Mouse (Mus musculus) intestine, embryonic 14.5 days (tissue): ENCODE data around the gene Zfp423. TPM values are rescaled to one million over a fixed set of nuclear protein-coding genes. Genes with fewer than 3 reads are reported as not detected.

Experiments used
- ATAC-seq: fragments of 200-750 bp; cut with Nextera tagmentation; replicated peaks from 2 replicates; pipeline ENCODE4 v1.8.0; 2017; ENCODE audit warnings: low read depth, moderate number of reproducible peaks, moderate TSS enrichment, moderate library complexity; ENCODE audit not compliant: low FRiP score, low TSS enrichment
- DNase-seq: peaks from one replicate; pipeline ENCODE4 v3.0.0-alpha.2; 2018; ENCODE audit warnings: low spot score
- H3K27ac ChIP-seq: fragments of 300-500 bp; sonication (generic); 2 replicates; pipeline ENCODE4 v1.5.1; 2014; ENCODE audit warnings: low read depth, mild to moderate bottlenecking, control low read depth
- H3K27me3 ChIP-seq: fragments of 300-500 bp; sonication (generic); replicated peaks from 2 replicates; pipeline ENCODE4 v1.6.1; 2014; ENCODE audit warnings: low read length, control low read depth; ENCODE audit not compliant: control insufficient read depth, insufficient read depth
- H3K36me3 ChIP-seq: fragments of 300-500 bp; sonication (generic); 2 replicates; pipeline ENCODE4 v1.6.1; 2014; ENCODE audit warnings: low read length, control low read depth; ENCODE audit not compliant: control insufficient read depth, insufficient read depth
- H3K4me1 ChIP-seq: fragments of 300-500 bp; sonication (generic); replicated peaks from 2 replicates; pipeline ENCODE4 v1.6.1; 2014; ENCODE audit warnings: low read length, control low read depth, mixed read lengths; ENCODE audit not compliant: control insufficient read depth, insufficient read depth
- H3K4me2 ChIP-seq: fragments of 300-500 bp; sonication (generic); 2 replicates; pipeline ENCODE4 v1.6.1; 2014; ENCODE audit warnings: low read length
- H3K4me3 ChIP-seq: fragments of 300-500 bp; sonication (generic); 2 replicates; pipeline ENCODE4 v1.5.1; 2014; ENCODE audit warnings: low read depth, low read length, control low read depth, mixed read lengths
- H3K9ac ChIP-seq: fragments of 300-500 bp; sonication (generic); 2 replicates; pipeline ENCODE4 v1.6.1; 2014; ENCODE audit warnings: mild to moderate bottlenecking, low read length
- H3K9me3 ChIP-seq: fragments of 300-500 bp; sonication (generic); 2 replicates; pipeline ENCODE4 v1.6.1; 2016; ENCODE audit warnings: low read length, control low read depth; ENCODE audit not compliant: control insufficient read depth
- WGBS: fragments of 180-500 bp; shearing (Covaris S2); extraction: QIAGEN DNeasy Blood & Tissue Kit; methylation state at CpG from one replicate; pipeline ENCODE4 v1.1.7; 2014; 5-methylcytosine and 5-hydroxymethylcytosine counted together
- polyA plus RNA-seq: library from polyadenylated mRNA; unstranded; fragments of >200 nt; fragmentation: Nextera tagmentation; extraction: Ambion mirVana; gene quantifications from 2 replicates; pipeline ENCODE4 v1.2.1, GENCODE M21; 2014

Gene Zfp423
- polyA plus RNA-seq, 1 experiment from 2014 or later, result 10.5 TPM

DNA sequence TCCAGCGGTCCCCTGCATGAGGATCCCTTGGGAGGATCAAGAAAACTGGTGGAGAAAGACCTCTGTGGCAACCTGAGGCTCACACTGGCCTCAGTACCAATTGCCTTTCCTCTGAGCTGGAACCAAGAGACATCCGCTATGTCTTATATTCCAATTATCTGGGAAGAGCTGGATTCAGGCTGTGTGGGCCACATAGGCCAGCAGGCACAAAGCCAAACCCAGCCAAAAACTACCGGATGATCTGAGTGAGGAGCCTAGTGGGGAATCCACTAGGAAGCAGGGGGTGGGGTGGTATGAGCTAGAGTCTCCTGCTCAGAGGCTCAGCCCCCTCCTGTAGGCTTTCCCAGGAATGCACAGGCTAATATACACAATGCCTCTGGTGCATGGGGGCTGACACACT is 273.4 kb downstream of the Zfp423 start:
- H3K4me3 ChIP-seq, result no peak overlapping the region
- DNase-seq, result no peak
- no peak overlapping the region for H3K9ac ChIP-seq
- H3K4me2 ChIP-seq, result no peak overlapping the region
- no peaks in the 10 kb centered on the region for H3K27me3 ChIP-seq
- H3K27ac ChIP-seq, result no peak overlapping the region
- no peak for ATAC-seq
- no peaks in the 10 kb centered on the region for H3K9me3 ChIP-seq
- no peaks in the 10 kb centered on the region for H3K36me3 ChIP-seq
- WGBS, result 77% methylated on average over 3 of the region's 3 CpGs
- H3K4me1 ChIP-seq, result peaks cover 15% of the 10 kb centered on the region

GRCm38 (mm10) chr8:87685392-87685791 is 274.0 kb downstream of the Zfp423 start:
- no peaks in the 10 kb centered on the region for H3K9me3 ChIP-seq
- no peak for DNase-seq
- H3K4me1 ChIP-seq, result peaks cover 8% of the 10 kb centered on the region; the same call in 1 of the 2 replicates
- WGBS, result 83% methylated on average over 8 of the region's 8 CpGs
- no peak for ATAC-seq
- no peak overlapping the region for H3K27ac ChIP-seq
- H3K4me3 ChIP-seq, result no peak overlapping the region
- no peaks in the 10 kb centered on the region for H3K27me3 ChIP-seq
- H3K36me3 ChIP-seq, result no peaks in the 10 kb centered on the region
- no peak overlapping the region for H3K9ac ChIP-seq
- H3K4me2 ChIP-seq, result no peak overlapping the region

GRCm38 (mm10) chr8:87682066-87682465 is 277.3 kb downstream of the Zfp423 start:
- no peak for ATAC-seq
- no peak overlapping the region for H3K27ac ChIP-seq
- H3K27me3 ChIP-seq, result no peaks in the 10 kb centered on the region
- DNase-seq, result no peak
- H3K4me1 ChIP-seq, result no peaks in the 10 kb centered on the region
- H3K4me3 ChIP-seq, result no peak overlapping the region
- H3K36me3 ChIP-seq, result 0 out of 2 replicates have a peak, but pooled peaks cover 5% of the 10 kb centered on the region
- H3K9ac ChIP-seq, result no peak overlapping the region
- no peak overlapping the region for H3K4me2 ChIP-seq
- WGBS, result 83% methylated on average over 3 of the region's 3 CpGs
- no peaks in the 10 kb centered on the region for H3K9me3 ChIP-seq

DNA sequence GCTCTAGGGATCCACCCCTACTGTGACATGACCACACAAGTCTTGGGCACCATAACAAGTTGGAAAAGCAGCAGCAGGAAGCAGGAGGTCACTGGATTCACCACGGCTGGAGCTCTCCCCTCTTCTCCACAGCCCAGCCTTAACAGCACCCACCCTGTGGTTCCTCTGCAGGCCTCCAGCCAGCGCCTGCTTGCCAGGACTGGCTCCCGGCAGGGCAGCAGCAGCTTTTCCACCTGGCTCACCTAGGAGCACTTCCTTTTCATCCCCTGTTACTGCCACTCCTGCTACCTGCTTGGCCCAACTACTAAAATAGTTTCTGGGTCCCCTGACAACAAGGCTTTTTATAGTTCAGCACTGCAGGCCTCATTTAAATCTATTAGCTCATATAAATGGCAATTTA is 279.4 kb downstream of the Zfp423 start:
- Histone ChIP-seq H3K9me3 (no peaks in the 10 kb centered on the region), H3K27ac (no peak overlapping the region), H3K4me3 (no peak overlapping the region), H3K4me2 (no peak overlapping the region), H3K36me3 (0 out of 2 replicates have a peak, but pooled peaks cover 5% of the 10 kb centered on the region), H3K27me3 (no peaks in the 10 kb centered on the region), H3K9ac (no peak overlapping the region), H3K4me1 (no peaks in the 10 kb centered on the region)
- no peak for DNase-seq
- WGBS, result 67% methylated on average over 3 of the region's 3 CpGs
- no peak for ATAC-seq

GRCm38 (mm10) chr8:87679431-87680003 is 279.9 kb downstream of the Zfp423 start:
- ATAC-seq (no peak), DNase-seq (no peak)
- Histone ChIP-seq H3K4me3 (no peak overlapping the region), H3K9ac (no peak overlapping the region), H3K27me3 (no peaks in the 10 kb centered on the region), H3K4me2 (no peak overlapping the region), H3K9me3 (no peaks in the 10 kb centered on the region), H3K36me3 (0 out of 2 replicates have a peak, but pooled peaks cover 5% of the 10 kb centered on the region), H3K27ac (no peak overlapping the region), H3K4me1 (no peaks in the 10 kb centered on the region)
- 87% methylated on average over 11 of the region's 11 CpGs for WGBS

GRCm38 (mm10) chr8:87675411-87675810 is 284.0 kb downstream of the Zfp423 start:
- H3K4me1 ChIP-seq, result no peaks in the 10 kb centered on the region
- no peak overlapping the region for H3K9ac ChIP-seq
- no peak overlapping the region for H3K4me3 ChIP-seq
- no peak overlapping the region for H3K4me2 ChIP-seq
- H3K27ac ChIP-seq, result no peak overlapping the region
- no peak for DNase-seq
- 87% methylated on average over 9 of the region's 9 CpGs for WGBS
- H3K27me3 ChIP-seq, result no peaks in the 10 kb centered on the region
- ATAC-seq, result no peak
- no peaks in the 10 kb centered on the region for H3K9me3 ChIP-seq
- H3K36me3 ChIP-seq, result 0 out of 2 replicates have a peak, but pooled peaks cover 5% of the 10 kb centered on the region

GRCm38 (mm10) chr8:87674157-87674556 is 285.2 kb downstream of the Zfp423 start:
- Histone ChIP-seq H3K9me3 (no peaks in the 10 kb centered on the region), H3K27ac (no peak overlapping the region), H3K27me3 (no peaks in the 10 kb centered on the region), H3K4me2 (no peak overlapping the region), H3K4me3 (no peak overlapping the region), H3K4me1 (no peaks in the 10 kb centered on the region), H3K9ac (no peak overlapping the region), H3K36me3 (0 out of 2 replicates have a peak, but pooled peaks cover 2% of the 10 kb centered on the region)
- WGBS, result 69% methylated on average over 7 of the region's 7 CpGs
- ATAC-seq, result no peak
- no peak for DNase-seq

DNA sequence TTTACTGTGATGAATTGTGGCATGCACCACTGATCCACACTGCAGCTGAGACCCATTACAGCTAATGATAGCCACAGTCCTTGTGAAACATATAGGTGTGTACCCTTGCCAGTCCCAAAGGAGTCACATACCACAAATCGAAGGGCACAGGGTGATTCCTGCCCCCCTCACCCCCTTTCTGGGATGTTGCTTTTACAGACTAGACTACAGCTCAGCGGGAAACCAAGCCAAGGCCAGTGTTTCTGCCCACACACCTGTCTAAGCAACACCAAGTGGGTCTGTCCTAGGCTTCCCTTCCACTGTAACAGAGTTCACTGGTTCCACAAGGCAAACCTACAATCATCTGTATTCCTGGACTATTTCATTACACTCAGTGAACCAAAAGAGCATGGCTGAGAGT is 287.2 kb downstream of the Zfp423 start:
- Histone ChIP-seq H3K36me3 (no peaks in the 10 kb centered on the region), H3K4me3 (no peak overlapping the region), H3K27me3 (no peaks in the 10 kb centered on the region), H3K9ac (no peak overlapping the region), H3K4me1 (no peaks in the 10 kb centered on the region), H3K4me2 (no peak overlapping the region), H3K9me3 (no peaks in the 10 kb centered on the region), H3K27ac (no peak overlapping the region)
- 90% methylated on average over 2 of the region's 2 CpGs for WGBS
- DNase-seq (no peak), ATAC-seq (no peak)

GRCm38 (mm10) chr8:87671209-87671970 is 288.0 kb downstream of the Zfp423 start:
- Histone ChIP-seq H3K36me3 (no peaks in the 10 kb centered on the region), H3K9ac (no peak overlapping the region), H3K4me1 (no peaks in the 10 kb centered on the region), H3K4me3 (no peak overlapping the region), H3K27me3 (no peaks in the 10 kb centered on the region), H3K27ac (no peak overlapping the region), H3K9me3 (no peaks in the 10 kb centered on the region), H3K4me2 (no peak overlapping the region)
- no peak for ATAC-seq
- DNase-seq, result no peak
- WGBS, result 85% methylated on average over 13 of the region's 13 CpGs
